Mouse (Mus musculus): ENCODE measurements at regions not wholly inside any gene's neighbourhood (a gene's known extent, or its start where the extent isn't known, plus 50 kb on each side); places are given as distances from the start of the nearest gene placed in this dataset.

- ATAC-seq = no peak
These were observed 695.1 kb upstream of the 4930412O13Rik start for GRCm38 (mm10) chr2:9185780-9186483.

- peak; percentile 72 for ATAC-seq
These were observed 687.9 kb upstream of the 4930412O13Rik start for GRCm38 (mm10) chr2:9193195-9193594.

DNA sequence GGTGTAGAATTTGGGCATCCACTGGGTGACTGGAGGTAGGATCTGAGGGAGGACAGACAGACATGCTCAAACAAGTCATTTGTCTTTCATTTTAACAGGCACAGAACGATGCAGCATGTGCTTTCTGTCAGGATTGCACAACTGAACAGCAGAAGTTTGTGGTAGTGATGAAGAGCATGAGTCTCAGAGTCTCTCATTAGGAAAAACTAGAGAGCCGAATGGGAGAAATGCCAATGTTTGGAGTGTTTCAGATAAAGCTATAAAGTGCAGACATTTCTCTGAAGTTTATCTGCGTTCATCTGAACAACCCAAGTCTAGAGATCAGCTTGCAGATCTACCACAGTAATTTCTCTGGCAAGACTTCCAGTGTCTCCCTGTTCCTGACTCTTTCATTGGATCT, 684.0 kb upstream of the 4930412O13Rik start:
- no peak for ATAC-seq

- no peak for ATAC-seq
These were observed 673.1 kb upstream of the 4930412O13Rik start for GRCm38 (mm10) chr2:9207963-9208362.
